Mouse (Mus musculus) liver, postnatal 0 days (tissue): Measurements from ENCODE around the gene Speg. TPM values are rescaled to one million over a fixed set of nuclear protein-coding genes. Genes with fewer than 3 reads are reported as not detected.

ENCODE experiments used
- ATAC-seq: fragments of 200-750 bp; cut with Nextera tagmentation; 2 replicates; pipeline ENCODE4 v1.8.0; 2017; ENCODE audit warnings: mild to moderate bottlenecking, moderate library complexity
- DNase-seq: peaks from one replicate; pipeline ENCODE4 v3.0.0-alpha.2; 2016
- H3K27ac ChIP-seq: fragments of 300-500 bp; sonication (generic); 2 replicates; pipeline ENCODE4 v1.5.1; 2014; ENCODE audit warnings: antibody characterized with exemption, moderate library complexity, mild to moderate bottlenecking, low read depth
- H3K27me3 ChIP-seq: fragments of 300-500 bp; sonication (generic); 2 replicates; pipeline ENCODE4 v1.6.1; 2014; ENCODE audit warnings: low read length, control low read depth, mixed read lengths; ENCODE audit not compliant: insufficient read depth
- H3K36me3 ChIP-seq: fragments of 300-500 bp; sonication (generic); replicated peaks from 2 replicates; pipeline ENCODE4 v1.6.1; 2014; ENCODE audit warnings: mild to moderate bottlenecking, control low read depth, low read length, moderate library complexity, mixed read lengths; ENCODE audit not compliant: insufficient read depth
- H3K4me1 ChIP-seq: fragments of 300-500 bp; sonication (generic); 2 replicates; pipeline ENCODE4 v1.6.1; 2014; ENCODE audit warnings: antibody characterized with exemption, mild to moderate bottlenecking, control low read depth; ENCODE audit not compliant: insufficient read depth
- H3K4me2 ChIP-seq: fragments of 300-500 bp; sonication (generic); 2 replicates; pipeline ENCODE4 v1.6.1; 2014; ENCODE audit warnings: low read depth, mild to moderate bottlenecking, low read length, moderate library complexity, mixed read lengths
- H3K4me3 ChIP-seq: fragments of 300-500 bp; sonication (generic); 2 replicates; pipeline ENCODE4 v1.5.1; 2014; ENCODE audit warnings: low read depth, low read length
- H3K9ac ChIP-seq: fragments of 300-500 bp; sonication (generic); replicated peaks from 2 replicates; pipeline ENCODE4 v1.6.1; 2014; ENCODE audit warnings: mild to moderate bottlenecking, moderate library complexity
- H3K9me3 ChIP-seq: fragments of 300-500 bp; sonication (generic); 2 replicates; pipeline ENCODE4 v1.6.1; 2016; ENCODE audit warnings: mild to moderate bottlenecking, control low read depth, low read length, mixed read lengths
- CTCF ChIP-seq: sonication (generic); IDR thresholded peaks from 2 replicates; pipeline ENCODE4 v1.5.1; 2016; ENCODE audit warnings: antibody characterized with exemption, low read depth
- EP300 ChIP-seq: IDR thresholded peaks from 2 replicates; pipeline ENCODE4 v1.6.1; 2016; ENCODE audit warnings: antibody characterized with exemption, low read depth, mild to moderate bottlenecking
- WGBS: fragments of 180-500 bp; shearing (Covaris S2); extraction: QIAGEN DNeasy Blood & Tissue Kit; methylation state at CpG from one replicate; pipeline ENCODE4 v1.1.7; 2014; ENCODE audit not compliant: insufficient replicate concordance; 5-methylcytosine and 5-hydroxymethylcytosine counted together
- polyA plus RNA-seq: library from polyadenylated mRNA; unstranded; fragments of >200 nt; fragmentation: Nextera tagmentation; extraction: Ambion mirVana; gene quantifications from 2 replicates; pipeline ENCODE4 v1.2.1, GENCODE M21; 2015

Speg gene
- polyA plus RNA-seq, 1 experiment from 2014 or later, result 3.5 TPM

GRCm38 (mm10) chr1:75361750-75362149, 13.3 kb upstream of the Speg start:
- ATAC-seq (peak; percentile 79), DNase-seq (peak; percentile 54)
- no peak overlapping the region for H3K27ac ChIP-seq
- no peak overlapping the region for H3K4me3 ChIP-seq
- H3K4me2 ChIP-seq, result no peak overlapping the region
- no peaks in the 10 kb centered on the region for H3K9me3 ChIP-seq
- no peaks in the 10 kb centered on the region for H3K36me3 ChIP-seq
- H3K4me1 ChIP-seq, result 0 out of 2 replicates have a peak, but pooled peaks cover 3% of the 10 kb centered on the region
- no peak overlapping the region for H3K9ac ChIP-seq
- TF ChIP-seq EP300 (0 out of 2 replicates have a peak, but pooled peaks have one; percentile 28), CTCF (no peak)
- 18% methylated on average over 4 of the region's 4 CpGs for WGBS
- H3K27me3 ChIP-seq, result peaks cover 24% of the 10 kb centered on the region

DNA sequence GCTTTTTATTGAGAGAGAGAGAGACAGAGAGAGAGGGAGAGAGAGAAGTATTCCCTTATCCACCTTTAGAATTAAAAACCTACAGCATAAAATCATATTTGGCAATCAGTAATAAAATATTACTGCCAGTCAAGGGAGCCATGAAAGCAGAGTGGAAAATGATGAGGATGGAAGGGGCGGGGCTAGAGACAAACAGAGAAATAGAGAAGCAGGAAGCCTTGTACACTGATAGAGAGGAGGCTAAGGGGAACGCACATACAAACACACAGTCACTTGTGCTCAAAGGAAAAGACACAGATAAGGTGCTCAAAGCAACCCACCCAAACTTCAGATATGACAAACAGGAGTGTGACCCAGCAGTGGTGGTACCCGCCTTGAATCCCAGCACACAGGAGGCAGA, 11.2 kb upstream of the Speg start:
- no peak for DNase-seq
- H3K4me1 ChIP-seq, result 0 out of 2 replicates have a peak, but pooled peaks cover 3% of the 10 kb centered on the region
- H3K36me3 ChIP-seq, result no peaks in the 10 kb centered on the region
- 56% methylated on average over 3 of the region's 3 CpGs for WGBS
- no peak overlapping the region for H3K9ac ChIP-seq
- TF ChIP-seq CTCF, result no peak
- TF ChIP-seq EP300, result no peak
- ATAC-seq, result no peak
- no peak overlapping the region for H3K4me2 ChIP-seq
- H3K9me3 ChIP-seq, result no peaks in the 10 kb centered on the region
- H3K27me3 ChIP-seq, result peaks cover 24% of the 10 kb centered on the region
- H3K27ac ChIP-seq, result no peak overlapping the region
- H3K4me3 ChIP-seq, result no peak overlapping the region

DNA sequence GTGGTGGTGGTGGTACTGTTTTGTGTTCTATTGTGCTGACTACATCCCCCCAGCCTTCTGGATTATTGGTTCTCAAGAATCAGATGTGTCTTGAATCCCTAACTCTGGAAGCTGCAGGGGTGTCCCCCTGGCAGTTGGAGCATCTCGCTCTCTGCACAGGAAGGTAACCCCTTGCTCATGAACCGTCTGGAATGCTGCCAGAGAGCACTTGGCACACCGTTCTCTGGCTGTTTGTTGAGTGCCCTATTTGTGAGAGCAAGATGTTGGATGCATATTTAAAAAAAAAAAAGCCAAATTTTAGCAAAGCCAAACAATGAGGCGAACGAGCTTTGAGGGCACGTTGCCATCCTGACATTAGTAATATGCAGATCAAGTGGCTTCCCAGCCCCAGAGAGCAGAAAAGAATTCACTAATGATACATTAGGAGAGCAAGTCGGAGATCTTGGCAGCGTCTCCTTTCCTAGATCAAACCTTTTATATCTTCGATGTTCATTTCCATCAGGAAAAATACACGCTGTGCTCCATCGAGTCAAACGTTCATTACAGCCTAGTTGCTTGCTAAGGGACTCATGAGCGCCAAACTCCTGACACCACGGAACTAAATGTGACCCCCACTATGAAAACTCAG, 9.5 kb upstream of the Speg start:
- Histone ChIP-seq H3K4me2 (no peak overlapping the region), H3K27ac (no peak overlapping the region), H3K4me1 (peaks cover 11% of the 10 kb centered on the region), H3K4me3 (no peak overlapping the region), H3K36me3 (no peaks in the 10 kb centered on the region), H3K27me3 (peaks cover 6% of the 10 kb centered on the region), H3K9me3 (no peaks in the 10 kb centered on the region), H3K9ac (no peak overlapping the region)
- no peak for ATAC-seq
- TF ChIP-seq EP300 (no peak), CTCF (no peak)
- WGBS, result 74% methylated on average over 14 of the region's 14 CpGs
- no peak for DNase-seq

GRCm38 (mm10) chr1:75369360-75369983, 5.6 kb upstream of the Speg start:
- Histone ChIP-seq H3K36me3 (no peaks in the 10 kb centered on the region), H3K4me1 (peaks cover 11% of the 10 kb centered on the region), H3K9me3 (no peaks in the 10 kb centered on the region), H3K9ac (no peak overlapping the region), H3K4me2 (peak overlapping the region; percentile 44), H3K4me3 (no peak overlapping the region), H3K27me3 (peaks cover 3% of the 10 kb centered on the region), H3K27ac (peak overlapping the region; percentile 52)
- ATAC-seq (peak; percentile 57), DNase-seq (no peak)
- WGBS, result 34% methylated on average over 25 of the region's 25 CpGs
- TF ChIP-seq CTCF (no peak), EP300 (no peak)

- DNase-seq (peak; percentile 75), ATAC-seq (peak; percentile 84)
- 43% methylated on average over 13 of the region's 13 CpGs for WGBS
- peaks cover 11% of the 10 kb centered on the region for H3K4me1 ChIP-seq
- no peaks in the 10 kb centered on the region for H3K36me3 ChIP-seq
- H3K27ac ChIP-seq, result peak overlapping the region; percentile 52
- no peaks in the 10 kb centered on the region for H3K9me3 ChIP-seq
- H3K9ac ChIP-seq, result no peak overlapping the region
- no peak for TF ChIP-seq EP300
- TF ChIP-seq CTCF, result no peak
- no peak overlapping the region for H3K4me3 ChIP-seq
- H3K4me2 ChIP-seq, result 0 out of 2 replicates have a peak overlapping the region, but pooled peaks have one; percentile 44
- H3K27me3 ChIP-seq, result peaks cover 10% of the 10 kb centered on the region
These were observed 5.0 kb upstream of the Speg start for GRCm38 (mm10) chr1:75369984-75370660.

- no peak overlapping the region for H3K4me3 ChIP-seq
- ATAC-seq (peak; percentile 20; the same call in 1 of the 2 replicates), DNase-seq (peak; percentile 58)
- H3K27ac ChIP-seq, result 0 out of 2 replicates have a peak overlapping the region, but pooled peaks have one; percentile 26
- H3K36me3 ChIP-seq, result no peaks in the 10 kb centered on the region
- no peak overlapping the region for H3K9ac ChIP-seq
- H3K27me3 ChIP-seq, result peaks cover 22% of the 10 kb centered on the region
- peak; percentile 60 for TF ChIP-seq CTCF
- no peak for TF ChIP-seq EP300
- no peaks in the 10 kb centered on the region for H3K9me3 ChIP-seq
- H3K4me1 ChIP-seq, result peaks cover 11% of the 10 kb centered on the region
- no peak overlapping the region for H3K4me2 ChIP-seq
- 52% methylated on average over 13 of the region's 13 CpGs for WGBS
These were observed 3.6 kb upstream of the Speg start for GRCm38 (mm10) chr1:75371317-75372095.
